In genomic region chr3:84952585-84953187, GRCm38 (mm10) we compare ENCODE assay signal across 9 mouse cellular contexts.
DNase-seq lines count a peak whose midpoint lies in the region; ATAC-seq and TF ChIP-seq lines count a peak whose summit lies in the region.
"Had no signal": no experiment of that assay in that cellular context is flagged by ENCODE, and none has a peak within 500 bp of the region (broad histone marks: within the 10 kb centered on the region; RNA-seq: fewer than 3 reads in every experiment).

No protein-coding gene starts in this region.

- no peaks in the 10 kb centered on the region for H3K27me3 ChIP-seq in embryonic facial prominence, embryonic 12.5 days
- no peaks in the 10 kb centered on the region for H3K27me3 ChIP-seq in hindbrain, embryonic 15.5 days
- no peaks in the 10 kb centered on the region for H3K27me3 ChIP-seq in neural tube, embryonic 13.5 days

- 0 out of 2 replicates have a peak, but pooled peaks cover 6% of the 10 kb centered on the region for H3K4me1 ChIP-seq in embryonic facial prominence, embryonic 12.5 days
- H3K4me1 ChIP-seq in hindbrain, embryonic 15.5 days (replicated peaks): peaks cover 15% of the 10 kb centered on the region; the same call in 1 of the 2 replicates
- H3K4me1 ChIP-seq in neural tube, embryonic 13.5 days (replicated peaks): peaks cover 24% of the 10 kb centered on the region

- H3K36me3 ChIP-seq in embryonic facial prominence, embryonic 12.5 days: no peaks in the 10 kb centered on the region
- no peaks in the 10 kb centered on the region for H3K36me3 ChIP-seq in hindbrain, embryonic 15.5 days
- no peaks in the 10 kb centered on the region for H3K36me3 ChIP-seq in neural tube, embryonic 13.5 days

- ATAC-seq in embryonic facial prominence, embryonic 12.5 days (ENCODE audit: insufficient number of reproducible peaks, insufficient read depth, low FRiP score, low TSS enrichment): no peak
- ATAC-seq in hindbrain, embryonic 15.5 days (ENCODE audit: low FRiP score, low read depth): peak; percentile 54
- ATAC-seq in neural tube, embryonic 13.5 days (ENCODE audit: low read depth): peak; percentile 45; the same call in 1 of the 2 replicates

- no peak for DNase-seq in layer of hippocampus, adult 2 months (ENCODE audit: low spot score in 2 of 2)
- DNase-seq in layer of hippocampus, postnatal 36 days: no peak
- no peak for DNase-seq in frontal cortex, adult 2 months (ENCODE audit: extremely low spot score in 1 of 2, low spot score in 1 of 2)
- no peak for DNase-seq in urinary bladder, postnatal 25 days (ENCODE audit: low spot score)
- DNase-seq in layer of hippocampus, postnatal 14 days (ENCODE audit: low spot score in 2 of 2): no peak
- DNase-seq: gastrocnemius, postnatal 10 days had no signal

- peak overlapping the region; percentile 74 for H3K4me3 ChIP-seq in layer of hippocampus, adult 2 months
- peak overlapping the region; percentile 38 for H3K4me3 ChIP-seq in embryonic facial prominence, embryonic 12.5 days
- H3K4me3 ChIP-seq in hindbrain, embryonic 15.5 days: peak overlapping the region; percentile 61
- H3K4me3 ChIP-seq in neural tube, embryonic 13.5 days: peak overlapping the region; percentile 51

- no peaks in the 10 kb centered on the region for H3K9me3 ChIP-seq in embryonic facial prominence, embryonic 12.5 days
- H3K9me3 ChIP-seq in hindbrain, embryonic 15.5 days: no peaks in the 10 kb centered on the region
- H3K9me3 ChIP-seq in neural tube, embryonic 13.5 days: no peaks in the 10 kb centered on the region

- H3K27ac ChIP-seq in layer of hippocampus, adult 2 months: peak overlapping the region; percentile 99
- peak overlapping the region; percentile 84 for H3K27ac ChIP-seq in embryonic facial prominence, embryonic 12.5 days
- H3K27ac ChIP-seq in hindbrain, embryonic 15.5 days (replicated peaks): peak overlapping the region; percentile 93
- peak overlapping the region; percentile 90 for H3K27ac ChIP-seq in neural tube, embryonic 13.5 days (replicated peaks)

- peak overlapping the region; percentile 52 for H3K9ac ChIP-seq in embryonic facial prominence, embryonic 12.5 days
- H3K9ac ChIP-seq in hindbrain, embryonic 15.5 days: peak overlapping the region; percentile 75
- H3K9ac ChIP-seq in neural tube, embryonic 13.5 days: peak overlapping the region; percentile 83

- H3K4me2 ChIP-seq in embryonic facial prominence, embryonic 12.5 days (replicated peaks): peak overlapping the region; percentile 73
- H3K4me2 ChIP-seq in hindbrain, embryonic 15.5 days: peak overlapping the region; percentile 68
- H3K4me2 ChIP-seq in neural tube, embryonic 13.5 days: peak overlapping the region; percentile 67

- no peak for TF ChIP-seq CTCF in layer of hippocampus, adult 2 months (conservative IDR thresholded peaks at IDR 0.05)

- 64% methylated on average over 7 of the region's 7 CpGs for WGBS in embryonic facial prominence, embryonic 12.5 days
- WGBS in hindbrain, embryonic 15.5 days: 33% methylated on average over 7 of the region's 7 CpGs
- WGBS in neural tube, embryonic 13.5 days: 50% methylated on average over 7 of the region's 7 CpGs
